Mouse (Mus musculus): ENCODE data around the gene Tmem209. TPM values are rescaled to one million over a fixed set of nuclear protein-coding genes. Genes with fewer than 3 reads are reported as not detected.

Tmem209 gene
- total RNA-seq, 1 experiment from 2014 or later, result 17.8 TPM

Other genes with a start within 250 kb of the Tmem209 start
- gene Ube2h, start 205.2 kb downstream of the Tmem209 start, total RNA-seq (2017), result 61.3 to 87.8 TPM (median 69.4 TPM) in 3 replicates
- 19.6 to 33.1 TPM (median 20.4 TPM) in 3 replicates for gene Zc3hc1, start 118.8 kb downstream of the Tmem209 start, total RNA-seq (2017)
- 18.1 to 20.3 TPM (median 19.7 TPM) in 3 replicates for gene Klhdc10, start 107.9 kb downstream of the Tmem209 start, total RNA-seq (2017)
- gene Ssmem1, start 66 bp upstream of the Tmem209 start, total RNA-seq (2017), result not detected in 3 replicates
- gene Cpa2, start 31.8 kb upstream of the Tmem209 start, total RNA-seq (2017), result not detected in 3 replicates
- not detected in 3 replicates for gene Cpa4, start 58.6 kb upstream of the Tmem209 start, total RNA-seq (2017)
- gene Cpa5, start 101.2 kb upstream of the Tmem209 start, total RNA-seq (2017), result not detected in 3 replicates
- not detected in 3 replicates for gene Cpa1, start 129.4 kb upstream of the Tmem209 start, total RNA-seq (2017)
- 1.0 to 10.0 TPM in 2 of 3 replicates, not detected in the other for gene Cep41, start 184.0 kb upstream of the Tmem209 start, total RNA-seq (2017)
- 0.86 to 2.5 TPM in 2 of 3 replicates, not detected in the other for gene Mest, start 213.8 kb upstream of the Tmem209 start, total RNA-seq (2017)